Mouse (Mus musculus) heart, postnatal 0 days (tissue): ENCODE results near the gene Pwwp2b.

Experiments used
- CTCF ChIP-seq: IDR thresholded peaks from 2 replicates; pipeline ENCODE4 v1.5.1; 2016; ENCODE audit warnings: antibody characterized with exemption, control low read depth, low read depth
- EP300 ChIP-seq: IDR thresholded peaks from 2 replicates; pipeline ENCODE4 v1.6.1; 2016; ENCODE audit warnings: antibody characterized with exemption, low read depth

- TF ChIP-seq CTCF (peak; percentile 96), EP300 (no peak)
Measured at GRCm38 (mm10) chr7:139208023-139208772, 40.1 kb upstream of the Pwwp2b start.
